Mouse (Mus musculus) cerebellum, postnatal 10 days (tissue): ENCODE data around the gene Odf3.

Experiments
- DNase-seq, 2 experiments: peaks; one replicate each; pipeline ENCODE4 v3.0.0; 2021; ENCODE audit warnings: mixed read lengths in 2 of 2

Gene Odf3

DNA sequence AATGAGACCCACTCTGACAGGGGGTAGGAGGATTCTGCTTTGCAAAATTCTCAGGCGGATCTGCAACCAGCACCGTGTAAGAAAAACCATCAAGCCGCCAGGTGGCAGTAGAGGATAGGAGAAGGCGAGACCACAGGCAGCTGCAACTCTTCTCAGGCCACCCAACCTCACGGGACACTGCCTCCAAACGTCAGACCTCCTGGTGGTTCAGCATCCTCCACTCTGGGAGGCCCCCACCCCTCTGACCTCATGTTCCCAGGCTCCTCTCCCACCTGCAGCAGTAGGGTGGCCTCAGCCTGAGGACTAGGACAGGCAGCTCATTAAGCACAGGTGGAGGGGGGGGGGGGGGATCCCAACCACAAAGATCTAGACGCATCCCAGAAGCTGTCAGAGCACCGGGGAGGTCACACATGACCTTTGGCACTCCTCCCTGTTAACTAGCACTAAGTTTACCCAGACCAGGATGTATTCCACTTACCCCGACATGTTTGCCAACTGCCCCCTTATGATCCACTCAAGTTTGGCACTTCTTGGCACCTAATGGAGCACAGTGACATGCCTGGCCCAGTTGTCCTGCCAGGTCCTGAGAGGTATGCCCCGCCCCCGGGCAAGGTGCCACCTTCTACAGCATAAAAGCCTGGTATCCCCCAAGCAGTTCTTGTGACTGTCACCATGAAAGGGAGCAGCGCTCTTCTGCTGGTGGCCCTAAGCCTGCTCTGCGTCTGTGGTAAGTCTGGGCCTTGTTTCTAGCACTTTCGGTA, 2.5 kb upstream of the Odf3 start, which contains the start of gene Scgb1c1:
Gene Scgb1c1, plus strand, starts transcription at position 643 of the 761 bp plus-strand sequence.
- DNase-seq, result peak; percentile 96 to 99

DNA sequence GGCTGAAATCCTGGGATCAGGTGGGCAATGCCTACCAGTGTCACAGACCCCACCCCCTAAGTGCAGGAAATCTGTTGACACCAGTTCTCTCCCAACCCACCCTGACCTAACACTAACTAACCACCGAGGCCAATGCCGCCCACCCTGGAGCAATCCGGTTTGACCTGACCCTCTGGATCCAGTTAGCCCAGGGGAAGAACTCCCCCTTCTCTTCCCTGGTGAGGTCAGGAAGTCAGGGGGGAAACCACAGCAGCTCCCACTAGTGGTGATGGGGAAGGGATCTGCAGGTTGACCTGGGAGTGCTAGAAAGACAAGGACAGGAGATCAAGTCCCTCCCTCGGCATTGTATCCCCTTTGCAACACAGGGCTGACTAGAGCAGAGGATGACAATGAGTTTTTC, 1.9 kb upstream of the Odf3 start:
- no peak for DNase-seq

DNA sequence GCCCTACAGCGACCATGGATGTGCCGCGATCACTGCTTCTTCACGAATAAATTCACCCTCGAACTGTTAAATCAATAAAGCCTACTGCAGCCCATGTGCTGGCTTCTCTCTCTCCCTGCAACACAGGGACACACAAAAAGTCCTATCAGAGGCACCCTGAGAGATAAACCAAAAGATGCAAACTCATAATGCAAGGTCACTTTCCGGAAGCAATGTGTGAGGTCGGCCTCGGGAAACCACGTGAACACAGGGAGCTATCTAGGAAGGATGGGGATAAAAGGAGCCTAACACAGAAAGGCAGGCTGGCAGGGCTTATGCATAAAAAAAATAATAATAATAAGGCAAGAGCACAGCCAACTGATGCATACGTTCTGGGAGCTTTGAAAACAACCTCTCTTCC, 929 bp upstream of the Odf3 start:
- DNase-seq, result no peak

DNA sequence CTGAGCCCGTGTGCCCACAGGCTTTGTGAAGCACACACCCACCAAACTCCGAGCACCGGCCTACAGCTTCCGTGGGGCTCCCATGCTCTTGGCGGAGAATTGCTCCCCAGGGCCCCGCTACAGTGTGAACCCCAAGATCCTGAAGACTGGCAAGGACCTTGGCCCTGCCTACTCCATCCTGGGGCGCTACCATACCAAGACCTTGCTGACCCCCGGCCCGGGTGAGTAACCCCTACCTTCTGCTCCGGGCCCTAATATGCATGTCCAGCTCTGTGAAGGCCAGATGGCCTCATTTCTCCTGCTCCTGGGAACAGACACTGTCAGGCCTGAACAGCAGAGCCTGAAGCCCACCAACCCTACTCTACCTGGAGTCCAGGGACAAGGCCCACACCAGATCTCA, 986 bp downstream of the Odf3 start:
- no peak for DNase-seq

GRCm38 (mm10) chr7:140851916-140852315, 4.3 kb downstream of the Odf3 start:
- no peak for DNase-seq

DNA sequence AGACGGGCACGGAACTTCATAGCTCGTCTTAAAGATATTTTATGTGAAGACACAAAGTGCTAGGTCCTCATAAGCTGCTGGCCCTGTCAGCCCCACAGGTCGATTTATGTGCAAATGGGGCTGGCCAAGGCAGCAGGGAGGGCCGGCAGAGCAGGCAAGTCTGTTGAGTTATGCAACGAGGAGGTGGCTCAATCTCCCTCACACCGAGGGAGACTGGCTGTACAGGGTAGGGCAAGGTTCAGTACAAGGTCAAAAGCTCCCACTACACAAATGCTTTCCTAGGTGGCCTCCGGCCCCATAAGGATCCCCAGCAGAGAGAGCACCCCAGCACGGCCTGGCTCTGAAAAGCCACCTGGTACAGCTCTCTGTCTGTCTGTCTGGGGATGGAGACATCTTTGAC, 5.8 kb downstream of the Odf3 start:
- DNase-seq, result no peak

GRCm38 (mm10) chr7:140854483-140854882, 6.9 kb downstream of the Odf3 start:
- no peak for DNase-seq

GRCm38 (mm10) chr7:140855181-140855580, 7.6 kb downstream of the Odf3 start:
- no peak for DNase-seq

GRCm38 (mm10) chr7:140855860-140856784, 8.5 kb downstream of the Odf3 start, which contains the start of gene Gm45785:
Gene Gm45785, minus strand, starts transcription at chr7:140856331.
- peak; percentile 87 to 89 for DNase-seq

- peak; percentile 91 to 93 for DNase-seq
Measured at GRCm38 (mm10) chr7:140856785-140857549, 9.4 kb downstream of the Odf3 start, which contains the start of gene Ric8a. Gene Ric8a, plus strand, starts transcription at chr7:140856957.

DNA sequence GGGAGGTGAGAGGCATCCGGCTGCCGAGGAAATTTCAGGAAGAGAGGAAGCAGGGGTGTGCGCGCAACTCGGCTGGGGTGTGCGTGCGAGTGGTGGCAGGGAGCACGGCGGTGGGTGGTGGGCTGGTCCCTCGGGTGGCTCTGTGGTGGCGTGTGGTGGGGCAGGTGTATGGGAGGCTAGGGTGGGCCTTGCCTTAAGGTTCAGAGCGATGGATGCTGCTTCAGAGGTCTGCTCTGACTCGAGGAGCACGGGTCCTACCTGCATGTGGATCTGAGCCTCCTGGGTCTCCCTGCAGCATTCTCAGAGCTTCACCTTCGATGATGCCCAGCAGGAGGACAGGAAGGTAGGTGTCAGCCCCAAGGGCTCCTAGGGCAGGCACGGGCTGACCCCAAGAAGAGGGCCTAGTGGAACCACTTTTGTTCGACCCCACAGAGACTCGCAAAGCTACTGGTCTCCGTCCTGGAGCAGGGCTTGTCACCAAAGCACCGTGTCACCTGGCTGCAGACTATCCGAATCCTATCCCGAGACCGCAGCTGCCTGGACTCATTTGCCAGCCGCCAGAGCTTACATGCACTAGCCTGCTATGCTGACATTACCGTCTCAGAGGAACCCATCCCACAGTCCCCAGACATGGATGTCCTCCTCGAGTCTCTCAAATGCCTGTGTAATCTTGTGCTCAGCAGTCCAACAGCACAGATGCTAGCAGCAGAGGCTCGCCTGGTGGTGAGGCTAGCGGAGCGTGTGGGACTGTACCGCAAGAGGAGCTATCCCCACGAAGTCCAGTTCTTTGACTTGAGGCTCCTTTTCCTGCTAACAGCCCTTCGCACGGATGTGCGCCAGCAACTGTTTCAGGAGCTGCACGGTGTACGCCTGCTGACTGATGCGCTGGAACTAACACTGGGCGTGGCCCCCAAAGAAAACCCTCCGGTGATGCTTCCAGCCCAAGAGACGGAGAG, 10.2 kb downstream of the Odf3 start, which contains the start of gene Bet1l:
Gene Bet1l, minus strand, starts transcription at position 28 of the 956 bp plus-strand sequence.
- DNase-seq, result peak; percentile 36 to 52

- no peak for DNase-seq
Measured at GRCm38 (mm10) chr7:140858746-140859145, 11.1 kb downstream of the Odf3 start.

DNA sequence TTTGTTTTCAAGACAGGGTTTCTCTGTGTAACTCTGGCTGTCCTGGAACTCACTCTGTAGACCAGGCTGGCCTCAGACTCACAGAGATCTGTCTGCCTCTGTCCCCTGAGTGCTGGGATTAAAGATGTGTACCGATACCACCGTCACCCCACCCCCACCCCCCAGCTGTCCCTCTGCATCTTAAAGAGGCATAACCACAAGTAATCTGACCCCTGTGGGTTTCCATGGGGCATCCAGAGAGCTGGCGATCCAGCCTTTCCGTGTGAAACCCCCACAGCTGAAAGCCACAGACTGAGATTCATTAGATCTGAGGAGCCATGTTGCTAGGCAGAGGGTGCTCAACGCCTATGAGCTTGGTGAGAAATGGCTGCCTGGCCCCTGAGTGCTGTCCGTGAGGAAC, 12.4 kb downstream of the Odf3 start:
- DNase-seq, result no peak

- DNase-seq, result no peak
Measured at GRCm38 (mm10) chr7:140860728-140861127, 13.1 kb downstream of the Odf3 start.

DNA sequence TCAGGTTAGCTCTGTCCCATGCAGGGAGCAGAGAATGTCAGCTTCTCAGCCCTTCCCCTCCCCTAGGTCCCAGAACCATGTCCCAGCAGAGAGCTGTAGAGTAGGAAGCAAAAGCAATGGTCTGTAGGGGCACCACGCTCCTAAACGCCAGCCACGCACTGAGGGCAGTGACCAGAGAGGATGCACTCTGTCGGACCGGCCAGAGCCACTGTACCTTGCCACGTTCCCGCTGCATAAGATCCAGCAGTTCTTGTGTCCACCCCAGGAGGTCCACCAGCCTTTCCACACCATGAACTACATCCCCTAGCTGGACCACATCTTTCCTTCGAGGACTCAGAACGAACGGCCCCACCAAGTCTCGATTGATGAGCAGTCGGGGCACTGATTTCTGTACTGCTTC, 17.2 kb downstream of the Odf3 start:
- peak in 1 of 2 experiments; percentile 17 for DNase-seq

DNA sequence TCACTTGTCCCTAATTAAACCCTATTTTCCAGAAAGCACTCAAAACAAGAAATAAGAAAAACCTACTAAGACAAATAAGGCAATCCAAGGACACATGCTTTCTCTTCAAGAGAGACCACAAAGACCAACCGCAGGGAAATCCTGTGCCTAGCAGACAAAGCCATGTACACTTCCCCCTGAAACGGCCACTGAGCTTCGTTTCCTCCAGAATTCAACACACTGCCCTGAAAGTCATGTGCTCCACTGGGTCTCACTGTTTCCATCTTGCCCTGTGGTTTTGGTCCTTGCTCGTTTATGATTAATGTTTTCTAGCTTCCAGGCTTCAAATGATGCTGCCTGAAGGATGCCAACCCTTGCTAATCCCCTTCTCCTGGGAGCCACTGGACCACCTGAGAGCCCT, 26.6 kb downstream of the Odf3 start:
- no peak for DNase-seq

DNA sequence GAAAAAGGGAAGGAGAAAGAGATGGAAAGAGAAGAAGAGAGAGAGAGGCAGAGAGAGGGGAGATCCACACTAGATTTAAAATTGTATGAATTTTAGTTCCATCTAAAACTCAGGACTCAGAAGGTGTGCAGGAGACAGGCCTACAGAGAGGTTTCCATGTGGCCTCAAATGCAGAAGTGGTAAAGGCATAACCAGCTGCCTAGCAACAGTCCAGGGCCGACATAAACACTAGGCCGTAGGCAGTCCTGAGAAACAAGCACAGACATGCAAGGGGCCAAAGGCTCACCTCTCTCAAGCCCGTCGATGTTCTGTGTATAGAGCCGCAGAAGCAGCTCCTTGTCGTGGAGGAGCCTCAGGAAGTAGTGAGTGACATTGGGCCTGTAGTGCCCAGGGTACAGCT, 29.8 kb downstream of the Odf3 start:
- DNase-seq, result no peak

DNA sequence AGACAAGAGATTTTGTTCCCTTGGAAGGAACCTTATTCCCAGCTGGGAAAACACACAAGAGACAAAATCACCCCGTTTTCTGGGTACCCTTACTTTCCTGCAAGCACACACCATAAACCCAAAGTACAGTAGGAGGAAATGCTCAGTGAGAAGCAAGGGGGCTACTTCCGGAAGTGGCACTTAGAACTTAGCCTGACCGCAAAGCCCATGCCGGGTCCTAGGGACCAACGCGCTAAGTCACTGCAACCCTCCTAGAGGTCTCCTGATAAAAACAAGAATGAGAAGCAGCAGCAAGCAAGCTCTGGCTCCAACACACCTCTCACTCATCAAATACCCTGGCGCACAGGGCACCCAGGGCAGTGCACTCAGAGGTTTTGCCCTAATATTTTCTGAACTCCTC, 31.8 kb downstream of the Odf3 start:
- DNase-seq, result no peak

DNA sequence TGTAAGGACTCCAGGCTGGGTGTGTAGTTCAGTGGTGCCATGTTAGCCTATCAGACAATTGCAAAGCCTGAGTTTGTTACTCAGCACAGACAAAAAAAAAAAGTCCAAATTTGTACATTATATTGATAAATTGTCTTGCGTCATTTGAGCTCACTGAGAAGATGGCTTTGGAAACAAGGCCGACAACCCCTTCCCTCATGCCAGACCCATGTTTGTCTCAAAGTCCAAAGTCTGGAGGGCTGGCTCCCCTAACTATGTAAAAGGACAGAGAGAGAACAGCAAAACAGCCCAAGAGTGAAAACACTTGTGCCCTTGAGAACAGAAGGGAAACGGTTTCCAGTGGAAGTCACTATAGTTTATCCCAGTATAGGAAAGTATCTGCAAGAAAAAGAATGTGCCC, 32.8 kb downstream of the Odf3 start:
- DNase-seq, result no peak

GRCm38 (mm10) chr7:140880865-140881515, 33.4 kb downstream of the Odf3 start:
- DNase-seq, result no peak
